ENCODE assay signal across 12 mouse cellular contexts in genomic region chr13:100602239-100602902, GRCm38 (mm10). TPM values are rescaled to one million over a fixed set of nuclear protein-coding genes. Genes with fewer than 3 reads are reported as not detected.
DNase-seq lines count a peak whose midpoint lies in the region; TF ChIP-seq lines count a peak whose summit lies in the region.
"Had no signal": no experiment of that assay in that cellular context is flagged by ENCODE, and none has a peak within 500 bp of the region (broad histone marks: within the 10 kb centered on the region; RNA-seq: fewer than 3 reads in every experiment).

No protein-coding gene starts in this region.

- H3K4me3 ChIP-seq in lung, adult 2 months (replicated peaks; ENCODE audit: extremely low read depth, low read depth, low read length): no peak overlapping the region
- no peak overlapping the region for H3K4me3 ChIP-seq in macrophage (ENCODE audit: inconsistent target)
- H3K4me3 ChIP-seq: hindbrain, embryonic 10.5 days had no signal

- no peak for TF ChIP-seq POLR2A in lung, adult 2 months (IDR thresholded peaks at IDR 0.05; ENCODE audit: borderline replicate concordance, extremely low read depth, low read depth, low read length)

- H3K79me2 ChIP-seq in macrophage (ENCODE audit: inconsistent target): no peaks in the 10 kb centered on the region

- no peaks in the 10 kb centered on the region for H3K36me3 ChIP-seq in macrophage (ENCODE audit: inconsistent target)
- H3K36me3 ChIP-seq: hindbrain, embryonic 10.5 days had no signal

- intact Hi-C loops in left cerebral cortex, postnatal 36 days (cut with DNase I): no loop called here

- TF ChIP-seq CTCF in lung, adult 2 months (IDR thresholded peaks at IDR 0.05; ENCODE audit: insufficient read depth, low read length): no peak

- DNase-seq in lung, postnatal 36 days: peak; percentile 47
- no peak for DNase-seq in lung, adult 2 months
- DNase-seq in kidney, postnatal 14 days: peak; percentile 71
- DNase-seq in left cerebral cortex, postnatal 36 days (ENCODE audit: low spot score in 2 of 2): no peak
- DNase-seq in T-cell, adult 2 months (ENCODE audit: low spot score): no peak
- no peak for DNase-seq in lung, postnatal 14 days
- no peak for DNase-seq in urinary bladder, postnatal 10 days (ENCODE audit: low spot score)
- DNase-seq: left cerebral cortex, postnatal 4 days; lung, postnatal 10 days had no signal

- 75% methylated on average over 5 of the region's 5 CpGs for WGBS in lung, adult 2 months
- WGBS in macrophage (ENCODE audit: missing documents): 73% methylated on average over 5 of the region's 5 CpGs

- no peaks in the 10 kb centered on the region for H3K4me1 ChIP-seq in lung, adult 2 months (ENCODE audit: control insufficient read depth, insufficient read depth, low read length)

- 0 out of 2 replicates have a peak overlapping the region, but pooled peaks have one; percentile 12 for H3K27ac ChIP-seq in macrophage
- H3K27ac ChIP-seq: hindbrain, embryonic 10.5 days had no signal

RNA-seq across cellular contexts. Expression of gene Marveld2, which starts 14.4 kb away (rescaled TPM):
- polyA plus RNA-seq in lung, adult 2 months (2012; rRNA removed): 8.2 and 11.4 TPM in 2 replicates
- total RNA-seq in macrophage (2018; cell fraction: chromatin; rRNA removed): under 1 TPM in 13 of 26 experiments, not detected in 13; 0.29 to 0.77 (median 0.43) TPM
- total RNA-seq in macrophage (2018; cell fraction: cytosol; rRNA removed): under 1 TPM in 22 of 26 experiments, not detected in 4; 0.03 to 0.33 (median 0.09) TPM
- total RNA-seq in macrophage (2018; cell fraction: nucleus; rRNA removed): 1 to 10 TPM in 1 of 26 experiments, under 1 TPM in 14, not detected in 11; 0.20 to 1.0 (median 0.39) TPM
- polyA plus RNA-seq in macrophage (2018): 0.15 to 0.27 TPM in 2 of 3 replicates, not detected in the other
- 1 to 10 TPM; 1.2 to 2.4 TPM for total RNA-seq in left cerebral cortex, postnatal 36 days (2021)
- total RNA-seq: MEL had no signal

RNA-seq across cellular contexts. Expression of gene Ak6, which starts 48.4 kb away (rescaled TPM):
- polyA plus RNA-seq in lung, adult 2 months (2012; rRNA removed): 16.5 and 28.0 TPM in 2 replicates
- 10 to 100 TPM in 20 of 26 experiments, 1 to 10 TPM in 6; 6.1 to 35.7 (median 17.9) TPM for total RNA-seq in macrophage (2018; cell fraction: chromatin; rRNA removed)
- total RNA-seq in macrophage (2018; cell fraction: cytosol; rRNA removed): 100 to 1,000 TPM in 3 of 26 experiments, 10 to 100 TPM in 23; 72.7 to 110 (median 85.0) TPM
- total RNA-seq in macrophage (2018; cell fraction: nucleus; rRNA removed): 10 to 100 TPM; 11.9 to 58.2 (median 31.1) TPM
- 94.8 to 163 TPM (median 124 TPM) in 3 replicates for polyA plus RNA-seq in macrophage (2018)
- total RNA-seq in left cerebral cortex, postnatal 36 days (2021): 10 to 100 TPM; 77.2 to 87.9 TPM

RNA-seq across cellular contexts. Expression of gene Rad17, which starts 48.5 kb away (rescaled TPM):
- 3.2 and 4.4 TPM in 2 replicates for polyA plus RNA-seq in lung, adult 2 months (2012; rRNA removed)
- total RNA-seq in macrophage (2018; cell fraction: chromatin; rRNA removed): 10 to 100 TPM; 15.5 to 67.9 (median 40.6) TPM
- total RNA-seq in macrophage (2018; cell fraction: cytosol; rRNA removed): 10 to 100 TPM; 15.6 to 27.7 (median 23.7) TPM
- total RNA-seq in macrophage (2018; cell fraction: nucleus; rRNA removed): 10 to 100 TPM; 14.2 to 49.6 (median 26.8) TPM
- polyA plus RNA-seq in macrophage (2018): 19.7 to 30.9 TPM (median 22.6 TPM) in 3 replicates
- 10 to 100 TPM; 12.7 to 15.0 TPM for total RNA-seq in left cerebral cortex, postnatal 36 days (2021)

RNA-seq across cellular contexts. Expression of gene Taf9, which starts 49.0 kb away (rescaled TPM):
- polyA plus RNA-seq in lung, adult 2 months (2012; rRNA removed): 1.3 and 3.3 TPM in 2 replicates
- total RNA-seq in macrophage (2018; cell fraction: chromatin; rRNA removed): 10 to 100 TPM in 23 of 26 experiments, 1 to 10 TPM in 3; 8.8 to 35.1 (median 17.6) TPM
- total RNA-seq in macrophage (2018; cell fraction: cytosol; rRNA removed): 1 to 10 TPM; 1.6 to 6.7 (median 4.1) TPM
- 10 to 100 TPM in 18 of 26 experiments, 1 to 10 TPM in 8; 4.7 to 23.5 (median 11.8) TPM for total RNA-seq in macrophage (2018; cell fraction: nucleus; rRNA removed)
- 4.5 to 10.7 TPM (median 5.4 TPM) in 3 replicates for polyA plus RNA-seq in macrophage (2018)
- total RNA-seq in left cerebral cortex, postnatal 36 days (2021): 10 to 100 TPM; 26.8 to 35.9 TPM

RNA-seq across cellular contexts. Expression of gene Ocln, which starts 49.9 kb away (rescaled TPM):
- polyA plus RNA-seq in lung, adult 2 months (2012; rRNA removed): 15.0 and 21.3 TPM in 2 replicates
- 1 to 10 TPM in 2 of 26 experiments, under 1 TPM in 3, not detected in 21; 0.44 to 2.8 (median 0.80) TPM for total RNA-seq in macrophage (2018; cell fraction: chromatin; rRNA removed)
- total RNA-seq in macrophage (2018; cell fraction: cytosol; rRNA removed): 1 to 10 TPM in 1 of 26 experiments, under 1 TPM in 12, not detected in 13; 0.04 to 1.5 (median 0.07) TPM
- 1 to 10 TPM in 3 of 26 experiments, under 1 TPM in 3, not detected in 20; 0.53 to 2.0 (median 0.90) TPM for total RNA-seq in macrophage (2018; cell fraction: nucleus; rRNA removed)
- polyA plus RNA-seq in macrophage (2018): not detected in 3 replicates
- total RNA-seq in left cerebral cortex, postnatal 36 days (2021): 1 to 10 TPM; 8.2 to 8.5 TPM

Comparison
In these comparisons a context has a peak if more than half of its experiments do, and no peak if none do; other contexts are left out.
1. DNase-seq: peak in lung, postnatal 36 days (single experiment) and kidney, postnatal 14 days (single experiment); none in lung, adult 2 months (single experiment), left cerebral cortex, postnatal 36 days (0 of 2), T-cell, adult 2 months (single experiment), lung, postnatal 14 days (single experiment) and urinary bladder, postnatal 10 days (single experiment).